Mouse (Mus musculus): ENCODE data around the gene Atxn10.

Atxn10 gene

GRCm38 (mm10) chr15:85406846-85407245 is 70.8 kb downstream of the Atxn10 start:
- no peak for DNase-seq

- DNase-seq = no peak
Observed at GRCm38 (mm10) chr15:85407342-85407741, 71.3 kb downstream of the Atxn10 start.

GRCm38 (mm10) chr15:85408790-85409189 is 72.7 kb downstream of the Atxn10 start:
- no peak for DNase-seq

- no peak for DNase-seq
Observed at GRCm38 (mm10) chr15:85409245-85409783, 73.3 kb downstream of the Atxn10 start.

- no peak for DNase-seq
Observed at GRCm38 (mm10) chr15:85409836-85410235, 73.8 kb downstream of the Atxn10 start.

GRCm38 (mm10) chr15:85414620-85415019 is 78.6 kb downstream of the Atxn10 start:
- DNase-seq = no peak

- no peak for DNase-seq
Observed at GRCm38 (mm10) chr15:85420686-85421085, 84.6 kb downstream of the Atxn10 start.

GRCm38 (mm10) chr15:85424197-85424596 is 88.2 kb downstream of the Atxn10 start:
- no peak for DNase-seq

- DNase-seq = peak; percentile 32
Observed at GRCm38 (mm10) chr15:85428140-85428539, 92.1 kb downstream of the Atxn10 start.

GRCm38 (mm10) chr15:85442568-85442967 is 106.5 kb downstream of the Atxn10 start:
- DNase-seq = no peak

- DNase-seq = no peak
Observed at GRCm38 (mm10) chr15:85446652-85447051, 110.6 kb downstream of the Atxn10 start.

GRCm38 (mm10) chr15:85456891-85457290 is 120.8 kb downstream of the Atxn10 start:
- DNase-seq = no peak

- no peak for DNase-seq
Observed at GRCm38 (mm10) chr15:85457838-85458237, 121.8 kb downstream of the Atxn10 start.

- DNase-seq = no peak
Observed at GRCm38 (mm10) chr15:85458631-85459082, 122.6 kb downstream of the Atxn10 start.

- peak; percentile 40 for DNase-seq
Observed at GRCm38 (mm10) chr15:85461541-85461940, 125.5 kb downstream of the Atxn10 start.

- no peak for DNase-seq
Observed at GRCm38 (mm10) chr15:85462138-85462537, 126.1 kb downstream of the Atxn10 start.

GRCm38 (mm10) chr15:85463027-85463790 is 127.2 kb downstream of the Atxn10 start:
- no peak for DNase-seq

GRCm38 (mm10) chr15:85464190-85464589 is 128.1 kb downstream of the Atxn10 start:
- DNase-seq = no peak

- no peak for DNase-seq
Observed at GRCm38 (mm10) chr15:85464823-85465565, 128.9 kb downstream of the Atxn10 start.

GRCm38 (mm10) chr15:85466456-85467067 is 130.5 kb downstream of the Atxn10 start:
- peak; percentile 38 for DNase-seq

GRCm38 (mm10) chr15:85469401-85469800 is 133.4 kb downstream of the Atxn10 start:
- DNase-seq = no peak

- DNase-seq = no peak
Observed at GRCm38 (mm10) chr15:85474697-85475096, 138.7 kb downstream of the Atxn10 start.

GRCm38 (mm10) chr15:85477584-85477983 is 141.5 kb downstream of the Atxn10 start:
- no peak for DNase-seq

Measured in layer of hippocampus, adult 9-11 months (tissue).